Mouse (Mus musculus): ENCODE results near the gene Olfr553. TPM values are rescaled to one million over a fixed set of nuclear protein-coding genes. Genes with fewer than 3 reads are reported as not detected.

Gene Olfr553
- not detected for polyA plus RNA-seq (2017; shearing (Covaris generic))

DNA sequence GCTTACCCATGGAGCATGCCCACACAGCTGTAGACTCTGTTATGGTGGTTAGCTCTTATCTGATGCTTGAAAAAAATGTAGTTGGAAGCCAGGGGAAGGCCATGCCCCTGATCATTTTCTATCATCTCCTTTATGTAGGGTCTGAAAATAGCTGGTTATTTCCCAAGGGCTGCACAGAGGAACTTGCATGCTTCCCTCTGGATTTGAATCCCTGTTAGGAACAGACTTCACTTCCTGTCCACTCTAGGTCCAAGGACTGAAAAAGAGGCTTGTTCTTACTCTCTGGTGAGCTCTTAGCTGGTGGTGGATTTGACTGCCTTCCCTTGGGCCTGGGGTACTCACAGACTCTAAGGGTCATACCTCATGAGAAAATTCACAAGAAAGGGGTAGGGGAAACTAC, at the start of gene Olfr553:
Gene Olfr553, minus strand, starts transcription at position 101 of the 400 bp plus-strand sequence.

DNA sequence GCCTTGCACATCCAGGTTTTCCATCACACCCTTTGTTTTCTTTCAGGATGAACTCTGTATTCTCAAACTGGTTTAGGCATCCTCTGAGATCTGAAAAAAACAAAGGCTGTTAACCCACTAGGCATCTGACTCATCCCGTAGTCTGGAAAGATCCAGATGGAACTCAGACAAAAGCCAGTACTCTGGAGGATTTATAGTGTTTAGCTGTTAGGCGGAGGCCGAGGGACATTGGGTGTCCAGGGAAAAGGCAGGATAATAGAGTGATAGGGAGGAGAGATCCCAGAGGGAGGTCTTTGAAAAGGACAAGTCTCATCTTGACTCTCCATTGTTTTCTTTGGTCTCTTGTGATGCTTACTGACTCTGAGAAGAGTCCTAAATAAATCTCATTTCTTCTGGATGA, 46.6 kb upstream of the Olfr553 start, which contains the start of gene Olfr556:
Gene Olfr556, plus strand, starts transcription at position 301 of the 400 bp plus-strand sequence.

DNA sequence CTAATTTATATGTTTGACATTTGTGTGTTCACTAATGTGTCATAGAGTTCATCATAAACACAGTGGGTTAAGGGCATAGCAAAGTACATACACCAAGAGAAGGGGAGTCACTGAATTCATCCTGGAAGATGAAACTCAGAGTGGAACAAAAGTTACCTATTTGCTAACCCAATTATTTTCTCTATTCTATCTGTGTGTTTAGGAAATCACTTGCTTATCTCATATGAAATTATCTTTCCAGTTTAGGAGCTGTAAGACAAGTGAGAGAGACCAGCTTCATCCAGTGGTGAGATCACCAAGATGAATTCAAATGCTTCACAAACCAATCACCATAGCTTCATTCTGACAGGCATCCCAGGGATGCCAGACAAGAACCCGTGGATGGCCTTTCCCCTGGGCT, 40.5 kb upstream of the Olfr553 start, which contains the start of gene Olfr555:
Gene Olfr555, plus strand, starts transcription at position 301 of the 400 bp plus-strand sequence.

DNA sequence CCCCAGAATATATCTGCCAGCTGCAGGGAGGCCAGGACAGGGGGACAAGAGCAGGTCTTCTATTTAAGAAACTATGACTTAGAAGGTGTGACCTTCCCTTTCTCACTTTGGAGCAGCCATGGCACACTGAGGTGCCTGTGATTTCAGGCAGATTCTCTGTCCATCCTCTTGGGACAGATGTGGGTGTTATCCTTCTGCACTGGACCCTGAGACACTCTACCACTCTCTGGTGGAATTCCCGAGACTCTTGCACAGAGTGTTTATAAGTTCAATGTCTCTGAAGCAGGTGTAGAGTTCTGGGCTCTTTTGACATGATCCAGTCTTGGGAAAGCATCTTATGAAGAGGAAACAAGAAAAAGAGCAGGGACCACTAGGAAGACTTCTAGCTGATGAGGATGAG, 20.1 kb upstream of the Olfr553 start, which contains the start of gene Olfr554:
Gene Olfr554, plus strand, starts transcription at position 301 of the 400 bp plus-strand sequence.

DNA sequence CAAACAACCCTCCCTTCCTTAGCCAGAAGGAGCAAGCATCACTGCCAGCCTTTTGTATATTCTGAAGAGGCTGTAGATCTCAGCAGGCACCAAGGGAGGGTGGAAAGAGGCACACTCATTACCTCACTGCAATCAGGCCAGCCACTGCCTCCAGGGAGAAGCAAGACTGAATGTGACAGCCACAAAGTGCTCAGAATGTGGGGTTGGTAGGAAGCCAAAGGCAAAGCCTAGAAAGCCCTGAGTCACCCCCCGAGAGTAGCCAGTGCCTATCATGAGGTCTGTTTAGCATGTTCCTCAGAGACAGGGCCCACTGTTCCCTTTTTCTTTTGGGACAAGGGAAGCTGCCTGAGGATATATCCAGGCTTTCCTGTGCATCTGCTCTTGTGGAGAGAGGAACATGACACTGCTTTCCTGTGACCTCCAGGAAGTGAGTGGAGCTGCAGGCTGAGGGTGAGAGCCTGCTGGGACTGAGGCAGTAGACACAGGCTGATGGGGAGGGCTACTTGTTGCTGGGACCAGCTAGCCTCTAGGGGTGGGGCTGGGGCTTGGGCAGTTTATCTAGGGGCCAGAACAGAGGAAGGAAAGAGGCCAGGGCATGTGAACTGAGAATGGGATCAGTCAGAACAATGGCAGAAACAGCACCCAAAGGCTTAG, 20.5 kb downstream of the Olfr553 start, which contains the start of gene Olfr552:
Gene Olfr552, plus strand, starts transcription at position 393 of the 654 bp plus-strand sequence.

DNA sequence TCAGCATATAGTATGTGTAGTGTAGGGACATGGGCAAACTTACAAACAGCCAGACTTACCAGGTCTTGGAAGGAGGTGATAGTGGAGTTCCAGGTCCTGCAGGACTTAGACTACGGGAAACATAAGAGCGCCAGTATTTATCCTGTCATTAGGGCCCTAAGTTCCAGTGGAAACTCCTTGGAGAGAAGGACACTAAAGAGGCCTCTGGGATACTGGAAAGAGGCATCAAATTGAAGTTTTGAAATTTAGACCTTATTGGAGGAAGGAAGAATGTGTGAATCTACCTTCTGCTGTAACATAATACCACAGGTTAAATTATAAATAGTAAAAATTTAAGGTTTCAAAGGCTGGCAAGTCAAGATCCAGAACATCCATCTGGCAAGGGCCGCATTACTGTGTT, 26.2 kb downstream of the Olfr553 start, which contains the start of gene Olfr551:
Gene Olfr551, minus strand, starts transcription at position 101 of the 400 bp plus-strand sequence.

DNA sequence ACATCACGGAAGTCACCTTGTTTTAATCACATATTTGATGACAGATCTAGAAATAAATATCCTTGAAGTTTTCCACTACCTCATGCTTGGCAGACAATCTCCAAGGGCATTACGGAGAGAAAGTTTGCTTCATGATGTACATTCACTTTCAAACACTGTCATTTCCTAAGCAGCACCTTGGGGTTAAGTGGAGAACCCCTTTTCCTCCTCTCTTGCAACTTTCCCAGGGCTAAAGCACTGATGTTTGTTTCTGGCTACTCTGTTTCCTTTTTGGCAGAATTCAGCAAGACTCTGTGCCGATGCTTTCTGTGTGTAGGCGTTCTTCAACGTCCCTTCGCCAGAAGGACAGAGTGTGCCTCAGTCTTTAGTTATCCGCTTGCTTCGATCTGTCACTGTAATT, 46.9 kb downstream of the Olfr553 start, which contains the start of gene Olfr550:
Gene Olfr550, plus strand, starts transcription at position 301 of the 400 bp plus-strand sequence.

DNA sequence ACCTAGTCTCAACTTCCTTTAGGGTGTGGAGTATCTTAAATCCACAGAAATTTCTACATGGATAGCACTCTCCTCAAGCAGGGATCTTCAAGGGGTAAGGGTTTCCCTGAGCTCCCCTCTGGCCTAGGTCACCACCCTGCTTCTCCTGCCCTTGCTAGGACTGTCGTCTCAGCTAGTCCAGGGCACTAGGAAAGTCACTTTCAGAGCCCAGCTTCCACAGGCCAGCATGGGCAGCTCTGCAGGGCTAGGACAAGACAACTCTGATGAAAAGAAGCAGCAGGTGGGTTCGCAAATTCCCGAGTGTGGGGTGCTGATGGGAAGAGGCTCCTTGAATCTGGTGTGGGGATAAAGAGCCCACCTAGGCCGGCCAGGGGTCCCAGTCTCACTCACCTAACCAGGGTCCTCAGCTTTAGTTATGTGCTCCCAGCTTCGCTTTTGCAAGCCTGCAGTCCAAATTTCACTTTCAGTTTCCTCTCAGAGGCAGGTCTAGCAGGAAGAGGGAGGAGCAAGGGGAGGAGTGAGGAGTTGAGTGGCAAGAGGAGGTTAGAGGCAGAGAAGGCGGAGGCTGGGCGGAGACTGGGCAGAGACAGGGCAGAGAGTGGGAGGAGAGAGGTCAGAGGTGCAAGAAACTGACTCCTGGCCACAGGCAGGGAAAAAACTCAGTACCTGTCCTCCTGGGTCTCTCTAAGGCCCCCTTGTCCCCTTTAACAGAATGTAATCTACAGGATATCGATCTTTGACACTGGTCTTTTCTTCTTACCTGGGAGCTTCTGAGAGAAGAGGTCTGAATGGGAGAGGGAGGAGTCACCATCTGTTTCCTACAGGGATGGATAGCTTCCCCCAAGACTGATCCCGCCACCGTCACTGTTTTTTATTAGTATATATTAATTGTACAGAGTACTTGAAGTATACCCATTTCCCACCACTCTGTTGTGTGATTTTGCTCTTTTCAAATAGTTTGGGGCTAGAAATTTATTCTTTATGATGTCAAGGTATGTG, 52.7 kb downstream of the Olfr553 start, which contains the start of gene Trim21:
Gene Trim21, minus strand, starts transcription at position 488 of the 999 bp plus-strand sequence.

Other genes starting within 250 kb of the Olfr553 start
- gene Rrm1, start 176.5 kb downstream of the Olfr553 start, polyA plus RNA-seq (2017; shearing (Covaris generic)) = 28.8 TPM
- gene Olfr543, start 136.5 kb downstream of the Olfr553 start, polyA plus RNA-seq (2017; shearing (Covaris generic)) = not detected
- gene Olfr544, start 129.9 kb downstream of the Olfr553 start, polyA plus RNA-seq (2017; shearing (Covaris generic)) = 0.14 TPM
- not detected for gene Olfr545, start 118.6 kb downstream of the Olfr553 start, polyA plus RNA-seq (2017; shearing (Covaris generic))
- gene Olfr547, start 83.5 kb downstream of the Olfr553 start, polyA plus RNA-seq (2017; shearing (Covaris generic)) = not detected
- not detected for gene Olfr548-ps1, start 77.3 kb downstream of the Olfr553 start, polyA plus RNA-seq (2017; shearing (Covaris generic))
- gene Olfr549, start 68.3 kb downstream of the Olfr553 start, polyA plus RNA-seq (2017; shearing (Covaris generic)) = not detected
- gene Trim21, start 52.7 kb downstream of the Olfr553 start, polyA plus RNA-seq (2017; shearing (Covaris generic)) = 28.9 TPM
- not detected for gene Olfr550, start 46.8 kb downstream of the Olfr553 start, polyA plus RNA-seq (2017; shearing (Covaris generic))
- not detected for gene Olfr551, start 26.3 kb downstream of the Olfr553 start, polyA plus RNA-seq (2017; shearing (Covaris generic))
- gene Olfr552, start 20.4 kb downstream of the Olfr553 start, polyA plus RNA-seq (2017; shearing (Covaris generic)) = not detected
- gene Olfr554, start 20.2 kb upstream of the Olfr553 start, polyA plus RNA-seq (2017; shearing (Covaris generic)) = 0.30 TPM
- gene Olfr555, start 40.6 kb upstream of the Olfr553 start, polyA plus RNA-seq (2017; shearing (Covaris generic)) = not detected
- gene Olfr556, start 46.7 kb upstream of the Olfr553 start, polyA plus RNA-seq (2017; shearing (Covaris generic)) = not detected
- gene Trim68, start 69.1 kb upstream of the Olfr553 start, polyA plus RNA-seq (2017; shearing (Covaris generic)) = 10.0 TPM
- not detected for gene Olfr557, start 77.7 kb upstream of the Olfr553 start, polyA plus RNA-seq (2017; shearing (Covaris generic))
- gene Olfr558, start 84.0 kb upstream of the Olfr553 start, polyA plus RNA-seq (2017; shearing (Covaris generic)) = not detected
- gene Olfr33, start 100.9 kb upstream of the Olfr553 start, polyA plus RNA-seq (2017; shearing (Covaris generic)) = not detected
- not detected for gene Olfr559, start 109.3 kb upstream of the Olfr553 start, polyA plus RNA-seq (2017; shearing (Covaris generic))
- gene Olfr560, start 141.1 kb upstream of the Olfr553 start, polyA plus RNA-seq (2017; shearing (Covaris generic)) = not detected
- not detected for gene Olfr78, start 141.3 kb upstream of the Olfr553 start, polyA plus RNA-seq (2017; shearing (Covaris generic))
- gene Olfr561, start 153.0 kb upstream of the Olfr553 start, polyA plus RNA-seq (2017; shearing (Covaris generic)) = not detected
- not detected for gene Olfr564, start 185.3 kb upstream of the Olfr553 start, polyA plus RNA-seq (2017; shearing (Covaris generic))
- not detected for gene Olfr566, start 240.5 kb upstream of the Olfr553 start, polyA plus RNA-seq (2017; shearing (Covaris generic))